Mouse (Mus musculus) 3T3-L1 (cell line): ENCODE data around the gene Pla2r1.

Source experiments
- DNase-seq: peaks from one replicate; pipeline ENCODE4 v3.0.0-alpha.2; 2015; ENCODE audit warnings: low read depth, low spot score

Pla2r1 gene

DNA sequence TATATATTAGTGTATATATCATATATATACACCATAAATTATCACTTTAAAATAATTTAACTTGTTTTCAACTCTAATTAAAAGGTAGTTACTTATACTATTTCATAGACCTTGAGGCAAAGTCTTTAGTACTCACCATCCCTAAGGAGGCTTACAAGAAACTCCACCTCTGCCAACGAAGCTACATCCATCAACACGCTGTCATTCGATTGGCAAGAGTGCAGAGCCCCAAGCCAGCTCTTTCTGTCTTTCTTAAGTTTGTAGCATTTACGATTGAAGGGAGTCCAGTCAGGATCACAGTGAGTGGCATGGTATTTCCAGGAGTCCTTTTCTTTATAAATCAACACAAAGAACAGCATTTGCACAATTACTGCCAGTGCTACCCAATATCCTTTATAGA, 49.1 kb downstream of the Pla2r1 start:
- DNase-seq, result peak; percentile 48

DNA sequence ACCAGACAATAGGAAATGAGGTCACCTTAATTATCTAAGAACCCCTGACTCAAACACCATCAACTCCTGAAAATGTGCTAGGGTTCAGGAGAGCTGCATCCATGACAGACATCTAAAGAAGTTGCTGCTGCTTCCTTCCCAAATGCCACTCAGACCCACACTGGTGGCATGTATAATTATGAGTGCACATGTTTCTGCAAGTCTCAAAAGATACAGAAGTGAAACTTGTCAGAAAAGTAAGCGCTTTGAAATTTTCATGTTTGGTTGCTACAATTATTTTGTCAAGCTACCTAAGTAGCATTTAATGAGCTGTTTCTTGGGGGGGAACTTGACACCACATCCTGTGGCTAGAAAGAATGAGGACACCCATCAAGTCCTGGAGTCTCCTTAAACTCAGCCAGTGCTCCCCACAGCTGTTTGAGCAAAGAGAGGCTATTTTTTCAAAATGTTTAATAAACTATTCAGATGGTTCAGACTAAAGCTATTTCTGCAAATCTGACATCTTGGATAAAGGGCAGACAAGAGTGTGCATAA, 52.5 kb downstream of the Pla2r1 start:
- no peak for DNase-seq

GRCm38 (mm10) chr2:60479906-60480305, 73.2 kb downstream of the Pla2r1 start:
- no peak for DNase-seq

- peak; percentile 33 for DNase-seq
Observed at GRCm38 (mm10) chr2:60478778-60479177, 74.3 kb downstream of the Pla2r1 start.

DNA sequence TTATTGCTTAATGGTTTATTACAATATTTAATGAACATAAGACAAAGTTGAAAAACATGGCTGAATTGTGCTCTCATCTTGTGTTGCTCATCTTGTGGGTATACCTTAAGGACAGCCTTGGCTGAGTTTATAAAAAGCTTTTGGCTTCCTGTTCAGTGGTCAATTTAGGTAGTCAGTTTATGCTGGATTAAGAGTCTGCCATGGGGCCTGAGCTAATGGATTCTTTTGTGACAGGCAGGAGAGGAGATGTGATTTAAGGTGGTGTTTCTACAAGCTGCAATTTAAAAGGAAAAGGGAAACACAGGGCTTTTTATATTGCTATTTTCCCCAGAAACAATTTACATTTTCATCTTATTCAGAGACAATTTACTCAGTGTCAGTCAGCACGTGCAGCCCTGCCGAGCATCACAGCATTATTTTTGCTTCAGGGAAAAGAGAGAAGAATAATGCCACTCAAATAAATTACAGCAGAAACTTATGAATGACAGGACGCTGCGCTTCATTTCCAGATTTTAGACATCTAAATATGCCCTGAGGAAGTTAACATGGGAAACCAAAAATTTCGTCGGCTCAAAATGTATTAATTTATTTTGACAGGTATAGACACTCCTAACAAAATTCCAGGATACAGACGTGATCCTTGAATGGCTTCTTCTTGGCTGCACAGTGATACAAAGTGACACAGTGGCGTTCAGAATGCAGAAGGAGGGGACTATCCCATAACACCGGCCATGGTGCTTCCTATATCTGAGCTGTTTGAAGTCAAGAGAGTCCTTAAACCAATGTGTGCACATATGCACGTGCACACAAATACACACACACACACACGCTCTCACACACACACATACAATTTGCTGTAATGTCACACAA, 84.0 kb downstream of the Pla2r1 start:
- no peak for DNase-seq

GRCm38 (mm10) chr2:60452376-60452775, 100.7 kb downstream of the Pla2r1 start:
- DNase-seq, result no peak

GRCm38 (mm10) chr2:60451119-60451773, 101.9 kb downstream of the Pla2r1 start:
- no peak for DNase-seq

DNA sequence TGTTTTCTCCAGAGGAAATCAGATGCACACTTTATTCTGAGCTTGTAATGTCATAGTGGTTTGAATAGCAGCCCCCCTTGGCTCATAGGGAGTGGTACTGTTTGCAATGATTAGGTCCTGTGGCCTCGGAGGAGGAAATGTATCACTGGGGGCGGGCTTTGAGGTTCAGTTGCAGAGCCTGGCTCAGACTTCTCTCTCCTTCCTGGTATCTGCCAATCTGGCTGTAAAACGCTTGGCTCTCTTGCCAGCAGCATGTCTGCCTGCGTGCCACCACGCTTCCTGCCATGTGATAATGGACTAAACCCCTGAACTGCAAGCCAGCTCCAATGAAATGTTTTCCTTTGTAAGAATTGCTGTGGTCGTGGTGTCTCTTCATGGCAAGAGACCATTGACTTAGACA, 103.4 kb downstream of the Pla2r1 start:
- DNase-seq, result no peak

GRCm38 (mm10) chr2:60444711-60445509, 108.2 kb downstream of the Pla2r1 start:
- peak; percentile 53 for DNase-seq

GRCm38 (mm10) chr2:60443279-60443678, 109.8 kb downstream of the Pla2r1 start:
- no peak for DNase-seq

DNA sequence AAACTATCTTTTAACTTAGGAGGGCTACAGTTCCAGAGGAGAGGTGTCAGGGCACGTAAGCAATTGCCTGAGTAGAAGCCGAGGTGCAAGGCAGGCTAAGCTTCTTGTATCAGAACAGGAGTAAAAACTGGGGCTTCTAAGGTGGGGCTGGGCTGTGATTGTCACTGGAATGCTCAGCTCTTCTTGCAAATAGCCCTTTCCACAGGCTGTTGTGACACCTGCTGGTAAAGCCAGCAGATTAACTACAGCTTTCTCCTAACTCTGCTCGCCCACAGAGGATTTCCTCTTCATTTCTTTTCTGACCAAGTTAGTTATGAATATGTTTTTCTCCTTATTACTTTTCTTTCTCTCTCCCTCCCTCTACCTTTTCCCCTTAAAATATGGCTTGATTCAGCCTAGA, 111.2 kb downstream of the Pla2r1 start:
- DNase-seq, result peak; percentile 10

- no peak for DNase-seq
Observed at GRCm38 (mm10) chr2:60436802-60437201, 116.3 kb downstream of the Pla2r1 start.

- DNase-seq, result no peak
Observed at GRCm38 (mm10) chr2:60430315-60431021, 122.6 kb downstream of the Pla2r1 start.

- DNase-seq, result peak; percentile 87
Observed at GRCm38 (mm10) chr2:60418075-60418474, 135.0 kb downstream of the Pla2r1 start.

- no peak for DNase-seq
Observed at GRCm38 (mm10) chr2:60414334-60414733, 138.8 kb downstream of the Pla2r1 start.

DNA sequence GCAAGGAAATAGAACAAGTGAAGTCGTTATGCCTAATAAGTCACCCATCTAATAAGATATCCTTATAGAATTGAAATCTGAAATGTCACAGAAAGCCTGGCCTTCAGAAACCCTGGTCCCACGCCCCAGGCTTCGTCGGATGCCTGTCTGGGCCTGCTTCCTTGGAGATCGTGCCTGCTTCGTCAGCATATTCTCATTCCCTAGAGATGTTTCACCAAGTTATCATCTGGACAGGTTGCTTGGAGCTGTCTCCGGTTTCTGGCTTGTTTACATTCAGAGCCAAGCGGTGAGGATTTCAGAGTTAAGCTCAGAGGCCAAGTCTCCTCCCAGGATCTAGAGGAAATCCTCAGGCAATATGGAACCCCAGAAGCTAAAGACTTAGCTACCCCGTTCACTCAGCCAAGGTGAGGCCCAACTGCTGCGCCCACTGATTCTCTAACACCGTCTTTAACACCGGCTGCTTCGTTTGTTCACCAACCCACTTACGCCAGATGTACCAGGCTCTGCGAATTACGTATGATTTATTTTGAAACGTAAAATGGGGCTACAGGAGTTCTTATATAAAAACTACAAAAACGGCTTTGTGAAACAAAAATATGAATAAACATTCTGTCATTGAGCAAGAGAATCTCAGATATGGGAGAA, 140.0 kb downstream of the Pla2r1 start:
- no peak for DNase-seq

DNA sequence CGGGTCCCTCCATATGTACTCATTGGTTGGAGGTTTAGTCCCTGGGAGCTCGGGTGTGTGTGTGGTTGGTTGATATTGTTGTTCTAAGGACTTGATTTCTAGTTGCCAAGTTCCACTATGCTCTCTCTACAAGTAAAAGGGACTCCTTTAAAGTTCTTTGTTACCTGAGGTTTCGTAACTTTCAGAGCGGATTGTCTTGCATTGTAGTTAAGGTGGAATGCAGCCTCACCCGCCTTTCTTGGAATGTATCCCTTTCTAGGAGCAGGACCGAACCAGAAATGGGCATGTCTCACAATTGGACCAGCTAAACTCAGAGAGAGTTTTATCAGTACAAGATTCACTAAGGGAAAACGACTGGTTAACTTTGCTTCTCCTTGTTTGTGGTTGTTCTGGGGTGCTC, 141.9 kb downstream of the Pla2r1 start:
- no peak for DNase-seq

GRCm38 (mm10) chr2:60409989-60410763, 142.9 kb downstream of the Pla2r1 start:
- no peak for DNase-seq

GRCm38 (mm10) chr2:60409194-60409593, 143.9 kb downstream of the Pla2r1 start:
- no peak for DNase-seq

DNA sequence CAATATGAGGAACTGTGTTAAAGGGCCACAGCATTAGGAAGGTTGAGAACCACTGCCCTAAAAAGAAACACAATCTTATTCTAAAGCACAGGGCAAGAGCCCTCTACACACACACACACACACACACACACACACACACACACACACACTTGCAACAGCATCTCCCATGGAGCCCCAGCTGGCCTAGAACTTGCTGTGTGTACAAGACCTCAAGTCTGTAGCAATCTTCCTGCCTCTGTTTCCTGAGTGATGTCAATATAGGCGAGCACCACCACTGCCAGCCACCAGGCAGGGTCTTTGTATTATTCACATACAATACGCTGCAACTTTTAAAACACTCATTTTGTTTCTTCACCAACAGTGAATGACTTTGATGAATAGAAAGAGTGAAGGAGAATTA, 145.7 kb downstream of the Pla2r1 start:
- DNase-seq, result no peak
